Mouse (Mus musculus): ENCODE data around the gene Ubqln4.

Gene Ubqln4

DNA sequence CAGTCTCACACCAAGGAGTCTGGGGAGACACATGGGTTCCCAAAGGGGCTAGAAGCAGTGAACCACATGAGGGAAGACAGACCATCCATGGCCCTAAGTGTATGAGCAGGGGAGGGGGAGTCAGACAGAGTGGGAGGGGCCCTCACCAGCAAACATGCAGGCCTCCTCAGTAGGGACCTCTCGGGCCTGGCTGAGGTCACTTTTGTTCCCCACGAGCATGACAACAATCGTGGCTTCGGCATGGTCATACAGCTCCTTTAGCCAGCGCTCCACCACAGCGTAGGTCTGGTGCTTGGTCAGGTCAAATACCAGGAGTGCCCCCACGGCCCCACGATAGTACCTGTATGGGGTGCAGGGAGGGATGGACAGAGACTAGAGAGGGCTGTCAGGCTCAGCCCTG, 10.4 kb upstream of the Ubqln4 start:
- no peak for DNase-seq

DNA sequence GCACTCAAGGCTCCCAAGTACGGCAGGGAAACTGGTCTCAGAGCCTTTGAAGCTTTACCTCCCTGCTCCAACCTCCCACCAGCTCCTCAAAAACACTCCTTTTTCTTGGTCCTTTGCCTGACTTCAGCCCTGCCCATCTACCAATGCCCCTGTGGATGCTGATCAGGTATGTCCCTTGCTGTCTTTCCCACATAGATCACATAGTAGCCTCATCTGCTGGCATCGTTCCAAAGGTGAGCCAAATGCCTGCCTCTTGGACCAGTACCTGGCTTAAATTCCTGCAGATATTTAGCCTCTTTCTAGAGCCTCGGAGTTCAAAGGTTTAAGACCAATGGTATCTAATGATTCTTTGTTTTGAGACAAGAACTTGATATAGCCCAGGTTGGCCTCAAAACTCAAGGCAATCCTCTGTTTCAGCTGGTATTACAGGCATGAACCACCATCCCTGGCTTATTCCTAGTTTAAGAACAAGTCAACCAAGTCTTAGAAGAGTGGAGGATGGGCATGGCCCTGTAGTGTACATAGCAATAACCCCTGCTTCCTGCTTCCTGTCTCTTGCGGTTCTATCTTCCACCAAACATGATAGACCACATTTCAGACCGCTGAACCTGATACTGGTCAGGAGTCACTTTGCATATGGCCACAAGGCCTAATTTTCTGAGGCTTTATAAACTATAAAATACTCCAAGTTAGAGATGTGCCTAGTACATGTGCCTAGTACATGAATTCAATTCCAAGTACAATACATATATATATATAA, 9.7 kb upstream of the Ubqln4 start:
- DNase-seq: no peak

DNA sequence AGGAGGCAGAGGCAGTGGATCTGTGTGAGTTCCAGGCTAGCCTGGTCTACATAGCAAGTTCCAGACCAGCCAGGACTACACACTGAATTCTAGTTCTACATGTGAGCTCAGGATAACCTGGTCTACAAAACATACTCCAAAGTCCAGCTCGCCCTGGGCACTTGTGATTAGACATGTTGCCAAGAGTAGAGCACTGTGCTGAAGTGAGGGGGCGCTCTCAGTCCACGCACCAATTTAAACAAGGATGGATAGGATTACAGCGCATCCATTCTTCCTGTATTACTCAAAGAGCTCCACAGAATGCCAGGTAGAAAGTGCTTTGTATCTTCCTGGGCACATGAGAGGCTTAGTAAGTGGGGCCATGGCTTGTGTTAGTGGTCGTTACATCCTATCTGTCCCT, 9.0 kb upstream of the Ubqln4 start:
- DNase-seq: peak; percentile 49

GRCm38 (mm10) chr3:88544955-88545591, 8.5 kb upstream of the Ubqln4 start:
- DNase-seq: no peak

DNA sequence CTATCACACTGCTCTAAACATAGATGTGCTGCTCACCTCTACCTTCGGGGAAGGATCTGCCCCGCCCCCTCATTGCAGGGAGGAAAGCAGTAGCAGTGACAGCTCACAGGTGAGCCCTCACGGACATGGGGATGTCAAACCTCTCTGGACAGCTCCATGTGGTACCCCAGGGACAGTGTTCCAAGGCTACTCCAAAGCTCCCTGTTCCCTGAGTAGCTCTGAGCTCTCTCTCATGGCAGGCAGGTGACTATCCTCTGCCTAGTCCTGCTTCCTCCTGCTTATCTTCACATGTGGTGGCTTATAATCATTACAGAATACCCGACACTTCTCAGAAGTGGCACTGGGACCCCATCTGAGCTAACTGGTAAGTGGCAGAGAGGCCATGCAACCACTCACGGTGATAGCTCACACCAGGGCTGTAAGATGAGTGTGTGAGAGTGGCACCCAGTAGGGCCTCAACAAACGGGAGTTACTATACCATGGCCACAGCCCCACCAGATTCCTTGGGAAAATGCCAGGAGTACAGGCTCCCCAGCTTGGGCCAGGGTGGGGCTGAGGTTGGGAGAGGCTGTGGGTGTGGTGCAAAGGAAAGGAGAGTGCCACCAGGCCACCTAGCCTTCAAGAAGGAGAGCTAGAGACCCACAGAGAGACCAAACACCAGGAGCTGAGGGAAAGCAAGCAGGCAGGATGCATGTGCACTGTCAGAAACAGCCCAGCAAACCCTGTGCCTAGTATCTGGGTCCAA, 6.7 kb upstream of the Ubqln4 start:
- no peak for DNase-seq

DNA sequence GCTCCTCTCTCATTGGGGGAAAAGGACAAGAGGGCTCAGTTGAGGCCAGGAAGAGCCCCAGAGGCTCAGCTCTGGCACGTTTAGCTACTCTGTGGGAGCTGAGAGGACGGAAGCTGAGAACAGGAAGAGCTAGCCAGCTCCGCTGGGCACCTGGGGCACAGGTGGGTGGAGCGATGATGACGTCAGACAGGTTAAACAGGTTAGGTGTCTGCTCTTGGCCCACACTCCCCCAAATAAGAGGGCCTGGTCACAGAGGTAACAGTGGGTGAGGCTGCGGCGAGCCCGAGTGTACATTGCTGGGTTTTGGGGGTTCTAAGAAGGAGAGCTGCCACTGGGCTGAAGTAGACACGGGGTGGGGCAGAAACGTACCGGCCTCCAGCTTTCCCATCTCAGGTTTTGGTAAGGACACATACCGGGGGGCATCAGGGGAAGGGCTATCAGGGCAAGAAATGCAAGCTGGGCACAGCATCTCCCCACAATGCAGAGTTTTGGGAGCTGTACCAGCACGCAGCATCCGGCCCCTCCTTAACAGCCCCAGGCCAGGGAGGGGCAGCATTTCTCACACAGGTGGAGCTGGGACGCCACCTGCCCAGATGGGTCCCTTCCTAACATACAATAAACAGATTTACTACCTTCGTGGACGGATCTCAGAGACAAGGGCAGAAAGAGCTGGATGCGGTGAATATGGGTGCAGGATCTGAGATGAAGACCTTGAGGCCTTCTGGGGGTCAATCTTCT, 5.2 kb upstream of the Ubqln4 start, which contains the start of gene Rab25:
TSS of gene Rab25 (minus strand) at position 121 of the 738 bp plus-strand sequence.
- peak; percentile 2 for DNase-seq

DNA sequence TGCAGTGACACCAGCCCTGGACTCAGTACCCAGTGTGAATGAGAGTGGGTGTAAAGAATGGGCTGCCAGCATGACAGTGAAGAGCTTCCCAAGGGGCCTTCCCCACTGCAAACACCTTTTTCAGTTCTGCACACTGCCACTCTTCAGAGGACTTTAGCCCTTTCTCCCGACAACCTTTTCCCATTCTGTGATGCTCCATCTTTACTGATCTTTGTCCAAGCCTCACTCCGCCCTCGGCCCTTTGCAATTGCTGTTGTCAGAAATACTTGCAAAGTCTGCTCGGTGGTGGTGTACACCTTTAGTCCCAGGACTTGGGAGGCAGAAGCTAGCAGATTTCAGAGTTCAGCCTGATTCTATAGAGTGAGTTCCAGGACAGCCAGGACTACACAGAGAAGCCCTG, 2.0 kb upstream of the Ubqln4 start:
- no peak for DNase-seq

DNA sequence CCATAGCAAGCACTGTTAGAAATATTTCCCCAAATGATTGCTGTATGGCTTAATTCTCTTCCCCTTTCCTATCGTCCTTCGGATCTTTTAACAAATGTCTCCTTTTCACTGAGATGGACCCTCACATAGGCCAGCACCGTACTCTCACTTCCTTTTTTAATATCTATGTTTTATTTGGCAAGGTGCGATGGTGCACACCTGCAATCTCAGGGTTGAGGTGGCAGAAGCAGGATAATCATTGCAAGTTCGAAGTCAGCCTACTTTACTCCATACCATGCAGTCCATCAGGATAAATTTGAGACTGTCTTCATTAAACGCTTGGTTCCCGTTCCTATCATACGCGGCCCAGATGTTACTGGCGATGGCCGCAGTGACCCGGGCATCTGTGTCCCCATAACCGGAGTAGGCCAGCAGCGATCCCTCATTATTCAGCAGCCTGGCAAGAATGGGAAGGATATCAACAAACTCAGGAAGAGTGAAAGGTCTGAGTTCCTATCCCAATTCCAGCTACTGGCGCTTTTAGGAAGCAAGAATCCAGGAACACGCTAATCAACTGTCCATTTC, 1.4 kb upstream of the Ubqln4 start:
- no peak for DNase-seq

GRCm38 (mm10) chr3:88552676-88553524, 658 bp upstream of the Ubqln4 start, which contains the start of gene Lamtor2:
Lamtor2 (minus strand) TSS chr3:88553074.
- peak; percentile 97 for DNase-seq

DNA sequence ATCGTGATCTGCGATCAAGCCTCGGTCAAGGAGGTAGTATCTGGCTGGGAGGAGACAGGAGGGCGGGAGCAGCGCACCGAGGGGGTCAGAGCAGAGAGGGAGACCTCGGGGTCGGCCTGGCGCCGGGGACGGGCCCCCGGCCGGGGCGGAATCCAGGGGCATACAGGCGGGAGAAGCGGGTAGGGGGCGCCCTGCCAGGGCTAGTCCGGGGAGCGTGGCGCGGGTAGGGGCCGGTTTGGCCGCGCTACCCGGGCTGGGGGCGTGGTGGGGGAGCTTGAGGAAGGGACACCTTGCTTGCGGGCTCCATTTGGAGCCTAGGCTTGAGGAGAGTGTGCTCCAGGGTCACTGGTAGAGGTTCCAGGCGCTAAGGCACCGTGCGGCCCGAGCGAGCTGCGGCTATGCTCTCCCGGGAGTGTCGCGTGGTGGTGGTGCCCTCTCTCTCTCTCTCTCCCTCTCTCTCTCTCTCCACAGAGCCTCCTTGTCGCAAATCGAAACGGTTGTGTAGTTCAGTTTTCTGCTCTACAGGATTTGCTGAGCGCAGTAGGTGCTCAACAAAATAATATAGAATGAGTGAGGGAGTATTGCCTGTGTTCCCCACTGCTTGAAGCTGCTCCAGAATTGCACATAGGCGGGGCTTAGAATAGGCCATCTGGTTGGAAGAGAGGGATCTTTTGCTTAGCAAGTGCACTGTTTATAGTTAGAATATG, 475 bp downstream of the Ubqln4 start:
- peak; percentile 58 for DNase-seq

- no peak for DNase-seq
Measured at GRCm38 (mm10) chr3:88555069-88555605, 1.6 kb downstream of the Ubqln4 start.

- DNase-seq: no peak
Measured at GRCm38 (mm10) chr3:88555731-88556130, 2.2 kb downstream of the Ubqln4 start.

GRCm38 (mm10) chr3:88556616-88557015, 3.1 kb downstream of the Ubqln4 start:
- no peak for DNase-seq

DNA sequence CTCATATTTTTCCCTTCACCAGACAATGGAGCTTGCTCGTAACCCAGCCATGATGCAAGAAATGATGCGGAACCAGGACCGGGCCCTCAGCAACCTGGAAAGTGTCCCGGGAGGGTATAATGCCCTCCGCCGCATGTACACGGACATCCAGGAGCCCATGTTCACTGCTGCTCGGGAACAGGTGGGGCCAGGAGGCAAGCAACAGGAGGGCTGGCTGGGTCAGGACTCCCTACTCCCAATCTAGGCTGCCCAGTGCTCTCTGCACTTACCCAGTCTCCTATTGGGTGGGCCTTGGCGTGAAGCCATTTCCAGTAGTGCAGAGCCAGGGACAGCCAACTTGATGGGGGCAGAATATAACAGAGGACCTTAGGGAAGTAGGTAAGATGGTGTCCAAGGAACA, 6.0 kb downstream of the Ubqln4 start:
- DNase-seq: no peak

- DNase-seq: no peak
Measured at GRCm38 (mm10) chr3:88561989-88562388, 8.4 kb downstream of the Ubqln4 start.

DNA sequence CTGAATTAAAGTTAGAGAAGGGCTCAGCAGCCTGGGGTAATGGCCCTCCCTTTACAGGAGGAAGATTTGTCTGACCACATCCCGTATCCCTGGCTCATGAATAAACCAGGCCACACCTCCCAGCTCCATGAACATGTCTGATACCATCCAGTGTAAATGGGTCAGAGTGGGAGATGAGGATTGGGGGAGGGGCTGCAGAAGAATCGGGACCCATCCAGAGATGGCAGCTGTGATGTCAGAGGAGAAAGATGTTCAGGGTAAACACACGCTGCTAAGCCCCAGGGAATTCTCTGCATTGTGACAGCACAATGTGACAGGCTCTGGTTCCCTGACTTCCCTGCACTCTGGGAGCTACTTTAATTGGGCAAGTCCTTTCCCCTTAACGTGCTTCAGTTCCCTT, 9.9 kb downstream of the Ubqln4 start:
- no peak for DNase-seq

DNA sequence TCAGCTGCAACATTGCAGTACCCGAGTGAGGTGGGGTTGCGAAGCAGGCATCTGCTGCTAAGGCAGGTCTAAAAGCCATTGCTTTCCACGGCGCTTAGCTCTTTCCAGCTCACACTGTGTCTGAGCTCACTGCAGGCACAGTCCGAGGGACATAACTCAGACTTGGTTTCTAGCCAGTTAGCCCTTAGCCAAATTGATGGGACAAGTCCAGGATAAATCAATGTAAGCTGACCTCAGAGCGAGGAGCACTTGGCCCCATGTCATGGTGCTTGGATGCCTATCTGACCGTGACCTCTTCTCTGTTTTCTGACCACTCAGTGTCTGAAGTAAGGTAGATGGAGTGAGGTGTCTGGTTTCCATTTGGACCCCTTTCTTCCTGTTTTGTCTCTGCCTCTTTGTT, 10.4 kb downstream of the Ubqln4 start:
- DNase-seq: no peak

GRCm38 (mm10) chr3:88566116-88566515, 12.6 kb downstream of the Ubqln4 start:
- no peak for DNase-seq

- DNase-seq: no peak
Measured at GRCm38 (mm10) chr3:88566536-88567061, 13.0 kb downstream of the Ubqln4 start.

GRCm38 (mm10) chr3:88567892-88568291, 14.3 kb downstream of the Ubqln4 start:
- no peak for DNase-seq

Measured in liver (tissue).